8 mouse cellular contexts compared by ENCODE assay signal in the genomic region with DNA sequence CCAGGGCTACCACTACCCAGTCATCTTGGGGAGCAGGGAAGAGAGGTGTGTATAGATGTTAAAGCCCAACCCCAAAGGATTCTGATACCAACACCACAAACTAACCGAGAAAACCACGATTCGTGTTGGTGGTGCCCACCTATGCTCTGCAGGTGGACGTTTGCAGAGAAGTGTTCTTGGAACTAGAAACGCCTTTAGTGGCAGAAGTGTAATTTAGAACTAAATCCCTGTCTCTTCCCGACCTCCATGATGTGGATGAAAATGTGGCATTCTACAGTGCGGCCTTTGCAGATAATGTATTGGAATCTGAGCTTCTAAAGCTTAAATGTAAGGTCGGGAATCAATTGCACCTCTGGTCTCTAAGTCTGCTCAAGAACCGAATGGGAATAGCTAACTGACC. TPM values are rescaled to one million over a fixed set of nuclear protein-coding genes. Genes with fewer than 3 reads are reported as not detected.
DNase-seq lines count a peak whose midpoint lies in the region; ATAC-seq and TF ChIP-seq lines count a peak whose summit lies in the region.

No protein-coding gene starts in this region.

- peak overlapping the region; percentile 64; the same call in 1 of the 2 replicates for H3K9ac ChIP-seq in embryonic facial prominence, embryonic 15.5 days
- peak overlapping the region; percentile 88 for H3K9ac ChIP-seq in intestine, postnatal 0 days (ENCODE audit: low read depth, low read length)
- peak overlapping the region; percentile 78 for H3K9ac ChIP-seq in neural tube, embryonic 14.5 days (replicated peaks; ENCODE audit: low read depth, low read length)

- peak overlapping the region; percentile 97 for H3K4me3 ChIP-seq in megakaryocyte, embryonic 14.5 days (replicated peaks)
- H3K4me3 ChIP-seq in embryonic facial prominence, embryonic 15.5 days (replicated peaks), result peak overlapping the region; percentile 85
- H3K4me3 ChIP-seq in intestine, postnatal 0 days (ENCODE audit: low read depth, low read length), result peak overlapping the region; percentile 88
- peak overlapping the region; percentile 78 for H3K4me3 ChIP-seq in neural tube, embryonic 14.5 days (ENCODE audit: low read depth, low read length)

- H3K4me1 ChIP-seq in megakaryocyte, embryonic 14.5 days, result peaks cover 71% of the 10 kb centered on the region
- peaks cover 8% of the 10 kb centered on the region; the same call in 1 of the 2 replicates for H3K4me1 ChIP-seq in embryonic facial prominence, embryonic 15.5 days
- H3K4me1 ChIP-seq in intestine, postnatal 0 days (replicated peaks; ENCODE audit: control insufficient read depth, insufficient read depth, low read length), result no peaks in the 10 kb centered on the region; the same call in 1 of the 2 replicates
- no peaks in the 10 kb centered on the region for H3K4me1 ChIP-seq in neural tube, embryonic 14.5 days (ENCODE audit: control insufficient read depth, insufficient read depth, low read length)

- H3K36me3 ChIP-seq in megakaryocyte, embryonic 14.5 days (replicated peaks; ENCODE audit: low read length), result peaks cover 10% of the 10 kb centered on the region
- no peaks in the 10 kb centered on the region for H3K36me3 ChIP-seq in embryonic facial prominence, embryonic 15.5 days
- no peaks in the 10 kb centered on the region for H3K36me3 ChIP-seq in intestine, postnatal 0 days (ENCODE audit: control insufficient read depth, insufficient read depth)
- no peaks in the 10 kb centered on the region for H3K36me3 ChIP-seq in neural tube, embryonic 14.5 days (ENCODE audit: control insufficient read depth, insufficient read depth, low read length)

- no peak for DNase-seq in adrenal gland, postnatal 25 days
- no peak for DNase-seq in adrenal gland, adult 8-10 months

- 21% methylated on average over 9 of the region's 9 CpGs for WGBS in embryonic facial prominence, embryonic 15.5 days
- WGBS in intestine, postnatal 0 days, result 27% methylated on average over 9 of the region's 9 CpGs
- whole genome bisulfite sequencing in neural tube, embryonic 14.5 days, result 31% methylated on average over 9 of the region's 9 CpGs

- no peak overlapping the region for H3K27ac ChIP-seq in embryonic facial prominence, embryonic 15.5 days (replicated peaks)
- peak overlapping the region; percentile 91 for H3K27ac ChIP-seq in intestine, postnatal 0 days (ENCODE audit: low read depth, low read length)
- no peak overlapping the region for H3K27ac ChIP-seq in neural tube, embryonic 14.5 days (ENCODE audit: low read depth, low read length)

- H3K4me2 ChIP-seq in embryonic facial prominence, embryonic 15.5 days (replicated peaks), result peak overlapping the region; percentile 94
- H3K4me2 ChIP-seq in intestine, postnatal 0 days (replicated peaks; ENCODE audit: low read depth), result peak overlapping the region; percentile 84
- H3K4me2 ChIP-seq in neural tube, embryonic 14.5 days (ENCODE audit: low read depth, low read length), result peak overlapping the region; percentile 70

- TF ChIP-seq CTCF in intestine, postnatal 0 days (IDR thresholded peaks at IDR 0.05; ENCODE audit: low read depth), result no peak

- H3K9me3 ChIP-seq in megakaryocyte, embryonic 14.5 days, result peaks cover 5% of the 10 kb centered on the region; the same call in 1 of the 2 replicates
- H3K9me3 ChIP-seq in embryonic facial prominence, embryonic 15.5 days (replicated peaks), result no peaks in the 10 kb centered on the region
- H3K9me3 ChIP-seq in intestine, postnatal 0 days (ENCODE audit: control insufficient read depth), result no peaks in the 10 kb centered on the region
- H3K9me3 ChIP-seq in neural tube, embryonic 14.5 days (ENCODE audit: control insufficient read depth, low read length), result no peaks in the 10 kb centered on the region

- ATAC-seq in megakaryocyte, adult 5-6 weeks (ENCODE audit: poor library complexity, severe bottlenecking), result no peak
- ATAC-seq in embryonic facial prominence, embryonic 15.5 days (ENCODE audit: insufficient number of reproducible peaks, low FRiP score, low TSS enrichment, low read depth), result no peak
- no peak for ATAC-seq in intestine, postnatal 0 days
- 0 out of 2 replicates have a peak, but pooled peaks have one; percentile 1 for ATAC-seq in neural tube, embryonic 14.5 days (ENCODE audit: low read depth)
- ATAC-seq in erythroid progenitor cell, adult 5-6 weeks (replicated peaks; ENCODE audit: low FRiP score, poor library complexity, severe bottlenecking), result no peak

- no peaks in the 10 kb centered on the region for H3K27me3 ChIP-seq in megakaryocyte, embryonic 14.5 days (replicated peaks)
- H3K27me3 ChIP-seq in embryonic facial prominence, embryonic 15.5 days, result peaks cover 13% of the 10 kb centered on the region; the same call in 1 of the 2 replicates
- no peaks in the 10 kb centered on the region for H3K27me3 ChIP-seq in intestine, postnatal 0 days (replicated peaks; ENCODE audit: control insufficient read depth, insufficient read depth, low read length)
- no peaks in the 10 kb centered on the region for H3K27me3 ChIP-seq in neural tube, embryonic 14.5 days (ENCODE audit: control insufficient read depth, insufficient read depth, low read length)

RNA-seq across cellular contexts. Expression of gene Tdrd7, which starts 7.8 kb away (rescaled TPM):
- polyA plus RNA-seq in megakaryocyte, embryonic 14.5 days (2012; ENCODE audit: insufficient read depth, low replicate concordance), result 1.6 TPM in 1 of 2 replicates, not detected in the other
- 68.3 and 69.7 TPM in 2 replicates for total RNA-seq in megakaryocyte, adult 5-6 weeks (2015)
- total RNA-seq in megakaryocyte, adult 5-6 weeks (2017), result 25.3 and 31.4 TPM in 2 replicates
- polyA plus RNA-seq in embryonic facial prominence, embryonic 15.5 days (2015; fragmentation: Nextera tagmentation; extraction: Ambion mirVana), result 13.2 and 15.5 TPM in 2 replicates
- polyA plus RNA-seq in intestine, postnatal 0 days (2015; fragmentation: Nextera tagmentation; extraction: Ambion mirVana), result 43.3 and 47.8 TPM in 2 replicates
- 30.1 and 32.4 TPM in 2 replicates for polyA plus RNA-seq in neural tube, embryonic 14.5 days (2014; fragmentation: Nextera tagmentation; extraction: Ambion mirVana)
- 38.1 and 45.8 TPM in 2 replicates for total RNA-seq in erythroid progenitor cell, adult 5-6 weeks (2015; ENCODE audit: low replicate concordance)
- total RNA-seq in erythroid progenitor cell, adult 5-6 weeks (2017; ENCODE audit: low replicate concordance), result 8.7 and 10.7 TPM in 2 replicates
- 24.9 and 31.2 TPM in 2 replicates for total RNA-seq in adrenal gland, postnatal 25 days (2021)
- total RNA-seq in adrenal gland, adult 8-10 months (2022), result 10 to 100 TPM; 30.0 to 39.1 (median 32.4) TPM
